Mouse (Mus musculus) R1 (cell line): ENCODE measurements at regions not wholly inside any gene's neighbourhood (a gene's known extent, or its start where the extent isn't known, plus 50 kb on each side); places are given as distances from the start of the nearest gene placed in this dataset.
A peak's percentile ranks its signal among the peaks of the same experiment; 100 is the strongest.
"Not testable (repeated sequence)": the region's sequence is repeated elsewhere in the genome, so short reads cannot be mapped to it uniquely, and the experiment has no call there.

Source experiments
- DNase-seq: peaks from one replicate; pipeline ENCODE4 v3.0.0-alpha.2; 2018; ENCODE audit warnings: low read depth, low spot score

DNA sequence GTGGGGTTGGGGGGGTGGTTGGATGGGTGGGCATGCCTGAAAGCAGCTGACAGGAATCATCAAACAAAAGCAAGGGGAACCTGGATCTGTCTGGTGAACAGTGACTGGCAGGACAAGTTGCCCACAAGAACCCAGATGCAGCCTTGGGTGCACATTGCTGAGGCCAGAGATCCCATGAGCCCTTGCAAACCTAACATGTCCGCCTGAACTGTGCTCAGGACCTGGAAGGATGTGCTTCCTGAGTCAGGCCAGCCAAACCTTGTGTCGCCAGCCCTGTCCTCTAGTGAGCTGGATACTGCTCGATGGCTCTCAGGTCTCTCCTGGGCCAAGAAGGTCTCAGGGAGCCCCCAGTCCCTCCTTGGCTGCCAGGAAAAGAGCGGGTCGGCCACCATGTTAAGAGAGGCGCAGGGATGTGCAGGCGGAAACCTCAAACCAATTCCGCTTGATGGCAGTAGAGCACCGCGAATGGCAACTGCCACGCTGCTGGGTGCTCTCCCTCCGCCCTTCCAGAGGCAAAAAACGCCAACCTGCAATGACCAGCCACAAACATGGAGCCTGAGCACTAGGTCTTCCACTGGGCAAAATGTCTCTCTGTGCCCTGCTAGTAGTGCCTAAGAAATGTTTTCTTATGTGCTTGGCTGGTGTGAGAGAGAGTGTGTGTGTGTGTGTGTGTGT lies 140.2 kb downstream of the Pls3 start:
- DNase-seq: peak; percentile 93

DNA sequence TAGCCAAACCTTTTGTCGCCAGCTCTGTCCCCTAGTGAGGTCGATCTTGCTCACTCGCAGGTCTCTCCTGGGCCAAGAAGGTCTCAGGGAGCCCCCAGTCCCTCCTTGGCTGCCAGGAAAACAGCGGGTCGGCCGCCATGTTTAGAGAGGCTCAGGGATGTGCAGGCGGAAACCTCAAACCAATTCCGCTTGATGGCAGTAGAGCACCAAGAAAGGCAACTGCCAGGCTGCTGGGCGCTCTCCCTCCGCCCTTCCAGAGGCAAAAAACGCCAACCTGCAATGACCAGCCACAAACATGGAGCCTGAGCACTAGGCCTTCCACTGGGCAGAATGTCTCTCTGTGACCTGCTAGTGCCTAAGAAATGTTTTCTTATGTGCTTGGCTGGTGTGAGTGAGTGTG lies 141.3 kb downstream of the Pls3 start:
- peak; percentile 67 for DNase-seq

DNA sequence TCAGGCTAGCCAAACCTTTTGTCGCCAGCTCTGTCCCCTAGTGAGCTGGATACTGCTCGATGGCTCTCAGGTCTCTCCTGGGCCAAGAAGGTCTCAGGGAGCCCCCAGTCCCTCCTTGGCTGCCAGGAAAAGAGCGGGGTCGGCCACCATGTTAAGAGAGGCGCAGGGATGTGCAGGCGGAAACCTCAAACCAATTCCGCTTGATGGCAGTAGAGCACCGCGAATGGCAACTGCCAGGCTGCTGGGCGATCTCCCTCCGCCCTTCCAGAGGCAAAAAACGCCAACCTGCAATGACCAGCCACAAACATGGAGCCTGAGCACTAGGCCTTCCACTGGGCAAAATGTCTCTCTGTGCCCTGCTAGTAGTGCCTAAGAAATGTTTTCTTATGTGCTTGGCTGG lies 145.2 kb downstream of the Pls3 start:
- not testable (repeated sequence) for DNase-seq

DNA sequence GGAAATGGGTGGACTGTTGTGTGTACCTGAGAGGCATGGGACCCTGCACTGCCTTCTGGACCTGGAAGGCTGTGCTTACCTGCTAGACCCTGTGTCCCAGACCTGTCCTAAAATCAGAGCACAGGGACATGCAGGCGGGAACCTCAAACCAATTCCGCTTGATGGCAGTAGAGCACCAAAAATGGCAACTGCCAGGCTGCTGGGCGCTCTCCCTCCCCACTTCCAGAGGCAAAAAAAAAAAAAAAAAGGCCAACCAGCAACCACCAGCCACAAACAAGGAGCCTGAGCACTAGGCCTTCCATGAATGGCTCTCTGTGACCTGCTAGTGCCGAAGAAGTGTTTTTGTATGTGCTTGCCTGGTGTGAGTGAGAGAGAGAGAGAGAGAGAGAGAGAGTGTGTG lies 146.5 kb downstream of the Pls3 start:
- DNase-seq: peak; percentile 72

DNA sequence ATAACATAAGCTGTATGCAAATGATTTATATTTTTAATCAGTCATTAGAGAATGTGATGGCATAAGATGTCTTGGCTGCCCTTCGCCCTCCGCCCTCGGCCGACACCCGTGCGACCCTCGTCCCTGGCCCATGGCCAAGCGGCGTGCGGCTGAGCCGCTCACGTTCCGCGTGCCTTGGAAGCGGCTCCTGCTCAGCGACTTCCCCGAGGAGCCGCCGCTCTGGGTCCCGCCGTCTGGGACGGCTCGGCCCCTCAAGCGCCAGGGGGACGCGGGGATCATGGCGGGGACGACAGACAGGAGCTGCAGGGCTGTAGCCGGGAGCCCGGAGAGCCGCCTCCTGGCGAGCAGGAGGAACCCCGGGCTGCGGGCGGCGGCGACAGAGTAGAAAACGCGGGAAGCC lies 145.5 kb upstream of the Rab39b start:
- not testable (repeated sequence) for DNase-seq

DNA sequence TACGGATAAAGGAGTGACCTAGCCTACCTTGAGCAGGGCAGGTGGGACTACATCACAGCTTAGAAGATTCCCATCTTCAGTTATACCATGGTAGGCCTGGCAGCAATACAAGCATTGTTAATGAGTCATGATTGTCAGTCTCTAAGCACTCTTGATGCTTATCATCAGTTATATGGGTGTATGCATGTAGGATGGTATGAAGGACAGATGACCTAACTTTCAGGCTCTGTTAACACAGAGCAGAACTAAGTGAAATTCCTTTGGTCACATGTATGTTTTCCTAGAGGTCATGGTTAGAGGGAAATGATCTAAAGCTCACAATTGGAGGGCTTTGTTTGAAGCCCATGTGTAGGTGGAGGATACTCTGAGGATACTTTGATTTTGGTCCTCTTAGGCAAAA lies 121.9 kb upstream of the Rab39b start:
- DNase-seq: no peak

DNA sequence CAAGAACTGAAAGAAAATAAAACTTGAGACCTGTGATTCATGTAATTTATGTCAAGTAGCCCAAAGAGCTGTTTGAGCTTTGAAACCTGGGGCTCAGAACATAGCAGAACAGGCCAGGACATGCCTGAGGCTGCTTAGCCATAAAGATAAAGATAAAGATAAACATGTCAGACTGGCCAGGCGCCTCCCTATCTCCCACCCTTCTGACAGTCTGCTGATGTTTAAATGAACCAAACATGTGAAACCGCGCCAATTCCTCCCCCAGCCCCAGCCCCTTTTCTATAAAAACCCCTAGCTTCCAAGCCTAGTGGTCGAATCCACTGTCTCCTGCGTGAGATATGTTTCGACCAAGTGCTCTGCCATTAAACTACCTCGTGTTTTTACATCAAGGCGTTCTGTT lies 97.2 kb upstream of the Rab39b start:
- not testable (repeated sequence) for DNase-seq

DNA sequence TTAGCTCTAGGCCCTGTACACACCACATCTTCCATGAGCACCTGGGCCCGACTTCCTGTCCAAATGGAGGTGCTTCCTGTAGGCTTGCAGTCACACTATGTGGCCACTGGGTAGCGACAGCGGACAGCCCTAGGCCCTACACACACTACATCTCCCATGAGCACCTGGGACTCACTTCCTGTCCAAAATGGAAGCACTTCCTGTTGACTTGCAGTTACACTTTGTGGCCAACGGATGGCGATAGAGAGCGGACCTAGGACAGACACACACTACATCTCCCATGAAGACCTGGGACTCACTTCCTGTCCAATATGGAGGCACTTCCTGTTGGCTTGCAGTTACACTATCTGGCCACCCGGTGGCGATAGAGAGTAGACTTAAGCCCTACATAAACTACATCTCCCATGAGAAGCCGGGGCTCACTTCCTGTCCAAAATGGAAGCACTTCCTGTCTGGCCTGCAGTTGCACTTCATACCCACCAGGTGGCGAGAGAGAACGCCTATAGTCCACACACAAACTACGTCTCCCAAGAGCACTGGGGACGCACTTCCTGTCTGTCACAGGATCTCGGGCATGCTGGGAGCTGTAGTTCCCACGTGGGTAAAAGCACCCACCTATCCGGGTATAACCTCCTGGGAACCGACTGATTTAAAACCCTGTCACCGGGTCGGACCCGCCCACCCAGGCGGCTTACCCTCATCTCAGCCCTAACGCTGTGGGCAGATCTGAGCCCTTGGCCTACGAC lies 96.1 kb upstream of the Rab39b start:
- peak; percentile 98 for DNase-seq

DNA sequence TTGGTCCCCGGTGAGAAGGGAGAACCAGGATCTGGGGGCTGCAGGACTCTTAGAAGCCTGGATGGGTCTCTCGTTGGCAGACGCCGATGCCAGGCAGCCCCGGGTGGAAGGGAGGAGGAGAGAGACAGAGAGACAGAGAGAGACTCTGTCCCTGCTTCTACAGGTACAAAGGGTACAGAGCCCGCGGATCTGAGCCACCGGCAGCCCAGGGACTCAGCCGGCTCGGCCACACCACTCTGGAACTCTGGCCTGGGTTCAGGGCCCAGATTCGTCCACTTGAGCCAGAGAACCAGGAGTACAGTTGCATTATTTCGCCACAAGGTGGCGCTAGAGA lies 95.5 kb upstream of the Rab39b start:
- no peak for DNase-seq

DNA sequence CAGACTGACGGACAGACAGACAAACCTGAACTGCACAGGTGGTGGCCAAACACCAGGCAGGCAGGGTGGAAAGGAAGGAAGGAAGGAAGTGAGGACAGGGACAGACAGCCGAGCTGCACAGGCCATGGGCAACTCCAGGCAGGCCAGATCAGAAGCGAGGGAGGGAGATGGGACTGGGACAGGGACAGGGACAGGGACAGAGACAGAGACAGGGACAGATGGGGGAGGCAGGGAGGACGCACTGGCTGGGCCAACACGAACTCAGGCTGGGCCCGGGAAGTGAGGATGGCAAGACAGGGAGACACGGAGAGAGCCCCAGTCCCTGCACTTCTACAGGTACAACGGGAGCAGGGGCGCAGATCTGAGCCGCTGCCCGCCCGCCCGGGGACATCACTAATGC lies 94.9 kb upstream of the Rab39b start:
- peak; percentile 14 for DNase-seq

DNA sequence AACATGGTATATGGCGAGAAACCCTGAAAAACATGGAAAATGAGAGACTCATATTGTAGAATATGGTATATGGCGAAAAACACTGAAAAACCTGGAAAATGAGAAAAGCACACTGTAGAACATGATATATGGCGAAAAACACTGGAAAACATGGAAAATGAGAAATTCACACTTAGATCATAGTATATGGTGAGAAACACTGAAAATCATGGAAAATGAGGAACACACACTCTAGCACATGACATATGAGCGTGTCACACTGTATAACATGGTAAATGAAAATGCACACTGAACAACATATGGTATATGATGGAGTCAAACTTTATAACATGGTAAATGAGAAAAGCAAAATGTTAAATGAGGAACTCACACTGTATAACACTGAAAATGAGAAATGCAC lies 89.6 kb upstream of the Rab39b start:
- no peak for DNase-seq

DNA sequence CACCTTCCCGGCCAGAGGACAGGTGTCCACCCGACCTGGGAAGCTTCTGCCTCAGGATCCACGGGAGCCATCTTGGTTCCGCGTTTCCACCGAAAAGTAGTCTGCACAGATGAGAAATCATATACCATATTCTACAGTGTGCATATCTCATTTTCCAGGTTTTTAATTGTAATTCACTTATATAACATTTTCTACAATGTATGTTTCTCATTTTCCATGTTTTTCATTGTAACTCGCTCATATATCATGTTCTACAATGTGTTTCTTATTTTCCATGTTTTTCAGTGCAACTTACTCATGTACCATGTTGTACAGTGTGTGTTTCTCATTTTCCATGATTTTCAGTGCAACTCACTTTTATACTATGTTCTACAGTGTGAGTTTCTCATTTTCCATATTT lies 65.4 kb upstream of the Rab39b start:
- no peak for DNase-seq
